Mouse (Mus musculus) left cerebral cortex, adult 2 months (tissue): Measurements from ENCODE around the gene Zc3hav1l. TPM values are rescaled to one million over a fixed set of nuclear protein-coding genes. Genes with fewer than 3 reads are reported as not detected.
A peak's percentile ranks its signal among the peaks of the same experiment; 100 is the strongest.

ENCODE experiments used
- DNase-seq, 2 experiments: peaks; one replicate each; pipeline ENCODE4 v3.0.0; 2021 to 2022; ENCODE audit warnings: low spot score in 2 of 2, mixed read lengths in 1 of 2; ENCODE audit errors: extremely low spot score in 1 of 2
- H3K27ac ChIP-seq: fragments of 200-600 bp; 2 replicates; pipeline ENCODE4 v1.8.1; 2022
- H3K4me3 ChIP-seq: fragments of 200-600 bp; 2 replicates; pipeline ENCODE4 v1.8.1; 2022
- CTCF ChIP-seq: fragments of 200-600 bp; IDR thresholded peaks from 2 replicates; pipeline ENCODE4 v1.8.1; 2022; ENCODE audit warnings: antibody characterized with exemption, mild to moderate bottlenecking, moderate library complexity
- intact Hi-C: fragments of 180-260 bp; cut with DNase I; formaldehyde crosslinking; loops from one replicate; pipeline ENCODE4 v1.15.1; 2025
- total RNA-seq, 2 experiments: library from RNA; stranded (reverse); gene quantifications; 2 replicates each; pipeline ENCODE4 v1.2.3; 2021

Gene Zc3hav1l
- total RNA-seq, 2 experiments from 2014 or later: 3.2 to 3.4 TPM

- Histone ChIP-seq H3K4me3 (no peak overlapping the region), H3K27ac (no peak overlapping the region)
- DNase-seq: no peak
- TF ChIP-seq CTCF: no peak
- intact Hi-C loops: loop anchor here (5.0 kb wide), 1 partner anchor 46 kb away; no protein-coding TSS in a partner anchor
These were observed 56.2 kb downstream of the Zc3hav1l start for GRCm38 (mm10) chr6:38242833-38243232.

GRCm38 (mm10) chr6:38242295-38242830 lies 56.7 kb downstream of the Zc3hav1l start:
- TF ChIP-seq CTCF: no peak
- no peak overlapping the region for H3K4me3 ChIP-seq
- H3K27ac ChIP-seq: no peak overlapping the region; the same call in 1 of the 2 replicates
- DNase-seq: no peak
- intact Hi-C loops: loop anchor here (5.0 kb wide), 1 partner anchor 45 kb away; no protein-coding TSS in a partner anchor

- TF ChIP-seq CTCF: no peak
- peak overlapping the region; percentile 69 for H3K27ac ChIP-seq
- intact Hi-C loops: loop anchor here (5.0 kb wide), 1 partner anchor 44 kb away; no protein-coding TSS in a partner anchor
- DNase-seq: no peak
- H3K4me3 ChIP-seq: no peak overlapping the region
These were observed 57.6 kb downstream of the Zc3hav1l start for GRCm38 (mm10) chr6:38241508-38241907.

- intact Hi-C loops: loop anchor here (1.0 to 5.0 kb wide), 2 partner anchors 23 to 43 kb away; no protein-coding TSS in a partner anchor
- no peak for TF ChIP-seq CTCF
These were observed 58.4 kb downstream of the Zc3hav1l start for GRCm38 (mm10) chr6:38240618-38241017.

GRCm38 (mm10) chr6:38238382-38238781 lies 60.7 kb downstream of the Zc3hav1l start:
- Histone ChIP-seq H3K4me3 (no peak overlapping the region), H3K27ac (no peak overlapping the region)
- intact Hi-C loops: no loop called here
- TF ChIP-seq CTCF: no peak
- DNase-seq: no peak

More at GRCm38 (mm10) chr6:38240618-38241017, 58.4 kb downstream of the Zc3hav1l start:
- DNase-seq: peak in 1 of 2 experiments; percentile 60
- no peak overlapping the region for H3K4me3 ChIP-seq
- peak overlapping the region; percentile 72 for H3K27ac ChIP-seq

Other genes starting within 250 kb of the Zc3hav1l start
- not detected for gene Tmem213, start 190.0 kb downstream of the Zc3hav1l start, total RNA-seq
- 1 to 10 TPM; 2.0 to 2.3 TPM for gene Atp6v0a4, start 174.7 kb downstream of the Zc3hav1l start, total RNA-seq
- gene D630045J12Rik, start 45.2 kb downstream of the Zc3hav1l start, total RNA-seq: 10 to 100 TPM; 46.0 to 49.9 TPM
- 1 to 10 TPM; 2.5 to 3.1 TPM for gene Zc3hav1, start 55.3 kb upstream of the Zc3hav1l start, total RNA-seq
- 10 to 100 TPM; 12.4 to 13.1 TPM for gene Ttc26, start 82.2 kb upstream of the Zc3hav1l start, total RNA-seq
- 10 to 100 TPM; 53.7 to 65.8 TPM for gene Ubn2, start 134.7 kb upstream of the Zc3hav1l start, total RNA-seq
- gene Fmc1, start 234.2 kb upstream of the Zc3hav1l start, total RNA-seq: 10 to 100 TPM; 53.2 to 58.7 TPM